Mouse (Mus musculus) embryonic facial prominence, embryonic 10.5 days (tissue): Measurements from ENCODE around the gene Gm10112. TPM values are rescaled to one million over a fixed set of nuclear protein-coding genes. Genes with fewer than 3 reads are reported as not detected.
A peak's percentile ranks its signal among the peaks of the same experiment; 100 is the strongest.

Experiments
- DNase-seq: peaks from one replicate; pipeline ENCODE4 v3.0.0-alpha.2; 2017; ENCODE audit warnings: low spot score
- H3K27ac ChIP-seq: fragments of 300-500 bp; sonication (generic); replicated peaks from 2 replicates; pipeline ENCODE4 v1.5.1; 2016; ENCODE audit warnings: mild to moderate bottlenecking
- H3K27me3 ChIP-seq: fragments of 300-500 bp; sonication (generic); replicated peaks from 2 replicates; pipeline ENCODE4 v1.6.1; 2016; ENCODE audit warnings: low read depth, mild to moderate bottlenecking; ENCODE audit not compliant: poor library complexity, severe bottlenecking
- H3K36me3 ChIP-seq: fragments of 300-500 bp; sonication (generic); replicated peaks from 2 replicates; pipeline ENCODE4 v1.6.1; 2016; ENCODE audit warnings: mild to moderate bottlenecking, moderate library complexity
- H3K4me1 ChIP-seq: fragments of 300-500 bp; sonication (generic); 2 replicates; pipeline ENCODE4 v1.6.1; 2016
- H3K4me3 ChIP-seq: fragments of 300-500 bp; sonication (generic); 2 replicates; pipeline ENCODE4 v1.5.1; 2016; ENCODE audit warnings: mild to moderate bottlenecking, moderate library complexity
- H3K9me3 ChIP-seq: fragments of 300-500 bp; sonication (generic); 2 replicates; pipeline ENCODE4 v1.6.1; 2016; ENCODE audit warnings: mild to moderate bottlenecking
- WGBS: fragments of 180-500 bp; shearing (Covaris S2); methylation state at CpG from one replicate; pipeline ENCODE4 v1.1.7; 2016; 5-methylcytosine and 5-hydroxymethylcytosine counted together
- polyA plus RNA-seq: library from polyadenylated mRNA; unstranded; fragments of >200 nt; fragmentation: Nextera tagmentation; extraction: Ambion mirVana; gene quantifications from 2 replicates; pipeline ENCODE4 v1.2.1, GENCODE M21; 2016

Gene Gm10112
- not detected in 2 replicates for polyA plus RNA-seq

- H3K4me3 ChIP-seq, result no peak within 1 kb of the TSS
- no peaks in the 10 kb centered on the region for H3K36me3 ChIP-seq
- H3K27me3 ChIP-seq, result no peaks in the 10 kb centered on the region
- H3K4me1 ChIP-seq, result no peaks in the 10 kb centered on the region
- WGBS, result 86% methylated on average over 3 of the region's 3 CpGs
- H3K27ac ChIP-seq, result no peak within 1 kb of the TSS
- no peak for DNase-seq
- no peaks in the 10 kb centered on the region for H3K9me3 ChIP-seq
Measured at GRCm38 (mm10) chrX:111168040-111168439, at the start of gene Gm10112. Gm10112 (plus strand) TSS chrX:111168340.

GRCm38 (mm10) chrX:111189574-111189973 lies 21.4 kb downstream of the Gm10112 start:
- DNase-seq, result no peak
- H3K9me3 ChIP-seq, result no peaks in the 10 kb centered on the region
- no peak overlapping the region for H3K4me3 ChIP-seq
- 70% methylated on average over 1 of the region's 1 CpGs for WGBS
- no peaks in the 10 kb centered on the region for H3K4me1 ChIP-seq
- H3K36me3 ChIP-seq, result no peaks in the 10 kb centered on the region
- H3K27ac ChIP-seq, result no peak overlapping the region
- no peaks in the 10 kb centered on the region for H3K27me3 ChIP-seq

DNA sequence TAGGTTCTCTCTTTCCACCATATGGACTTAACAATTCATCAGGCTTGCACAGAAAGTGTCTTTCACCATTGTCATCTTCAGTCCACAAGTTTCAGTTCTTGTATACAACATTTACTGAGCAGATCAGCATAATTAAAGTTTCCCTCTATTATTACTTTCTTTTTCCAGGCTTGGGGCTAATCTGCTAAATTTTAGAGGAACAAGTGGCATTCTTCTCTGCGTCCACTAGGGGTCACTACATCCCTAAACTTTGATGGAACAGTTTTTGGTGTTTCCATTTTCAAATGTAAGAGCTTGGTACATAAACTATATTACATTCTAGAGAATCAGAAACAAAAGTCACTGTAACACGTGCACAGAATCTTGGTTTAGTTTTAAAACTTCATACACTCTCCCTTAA lies 28.2 kb downstream of the Gm10112 start:
- no peaks in the 10 kb centered on the region for H3K9me3 ChIP-seq
- H3K27ac ChIP-seq, result no peak overlapping the region
- H3K4me3 ChIP-seq, result no peak overlapping the region
- no peaks in the 10 kb centered on the region for H3K27me3 ChIP-seq
- no peaks in the 10 kb centered on the region for H3K4me1 ChIP-seq
- DNase-seq, result no peak
- WGBS, result 2% methylated on average over 2 of the region's 2 CpGs
- H3K36me3 ChIP-seq, result no peaks in the 10 kb centered on the region

DNA sequence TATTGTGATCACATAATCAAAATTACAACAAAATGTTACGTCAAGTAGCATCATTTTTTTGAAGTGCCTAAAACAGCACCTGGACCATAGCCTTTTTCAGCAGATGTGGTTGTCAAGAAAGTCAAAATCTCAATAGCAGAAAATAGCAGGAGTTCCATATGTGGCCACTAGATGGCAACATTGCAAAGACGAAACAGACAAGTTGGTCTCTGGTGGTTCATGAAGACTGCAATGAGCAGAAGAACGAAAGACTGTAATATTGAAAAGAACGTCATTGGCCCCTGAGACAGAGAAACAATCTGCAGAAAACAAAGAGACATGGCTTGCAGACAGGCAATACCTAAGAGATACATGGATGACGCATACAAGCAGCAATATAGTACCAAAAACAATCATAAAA lies 42.1 kb downstream of the Gm10112 start:
- DNase-seq, result peak; percentile 22
- Histone ChIP-seq H3K9me3 (no peaks in the 10 kb centered on the region), H3K4me1 (no peaks in the 10 kb centered on the region), H3K27me3 (no peaks in the 10 kb centered on the region), H3K27ac (no peak overlapping the region), H3K36me3 (no peaks in the 10 kb centered on the region), H3K4me3 (no peak overlapping the region)
- WGBS, result 19% methylated on average over 5 of the region's 5 CpGs

Other genes with a start within 250 kb of the Gm10112 start
- not detected in 2 replicates for gene Cylc1, start 57.9 kb upstream of the Gm10112 start, polyA plus RNA-seq